Mouse (Mus musculus) monocyte, adult 5-6 weeks (primary cell): ENCODE measurements around the gene Tmem56. TPM values are rescaled to one million over a fixed set of nuclear protein-coding genes. Genes with fewer than 3 reads are reported as not detected.

ENCODE experiments used
- ATAC-seq: fragments of 153-309, 156-312 bp; replicated peaks from 2 replicates; pipeline ENCODE4 v1.8.0; 2017; ENCODE audit warnings: mild to moderate bottlenecking; ENCODE audit not compliant: low TSS enrichment, insufficient number of reproducible peaks, severe bottlenecking, poor library complexity, low FRiP score
- total RNA-seq: library from RNA; stranded (forward); fragments of 200-1000, 200-491, 200-594 nt; gene quantifications from 3 replicates; pipeline ENCODE4 v1.2.3, GENCODE M21; 2017

Tmem56 gene
- 0.11 to 1.0 TPM in 2 of 3 replicates, not detected in the other for total RNA-seq

DNA sequence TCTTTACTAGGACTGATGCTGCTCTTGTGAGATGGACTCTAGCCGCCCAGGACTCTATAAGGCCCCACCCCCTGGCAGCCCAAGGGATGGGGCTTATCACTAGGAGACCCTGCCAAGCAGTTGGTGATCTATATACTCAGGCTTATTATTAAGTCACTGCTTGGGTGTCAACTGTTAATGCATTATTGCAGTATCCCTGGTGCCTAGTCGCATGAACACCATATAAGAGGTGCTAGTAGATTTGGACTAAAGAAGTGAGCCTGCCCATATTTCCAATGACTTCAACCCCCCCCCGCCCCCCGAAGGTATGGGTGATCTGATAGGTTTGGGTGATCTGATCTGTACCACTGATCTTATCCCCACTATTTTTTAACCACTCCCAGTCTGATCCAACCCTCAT, at the start of gene Tmem56:
Gene Tmem56 (minus strand): TSS at position 101 of the 400 bp plus-strand sequence.
- no peak for ATAC-seq

- ATAC-seq: peak; percentile 70
Measured at GRCm38 (mm10) chr3:121330244-121330646, 47.3 kb upstream of the Tmem56 start.

GRCm38 (mm10) chr3:121329647-121330046, 46.7 kb upstream of the Tmem56 start:
- ATAC-seq: no peak

- ATAC-seq: no peak
Measured at GRCm38 (mm10) chr3:121327406-121327805, 44.5 kb upstream of the Tmem56 start.

- ATAC-seq: no peak
Measured at GRCm38 (mm10) chr3:121323371-121323770, 40.5 kb upstream of the Tmem56 start.

- ATAC-seq: no peak
Measured at GRCm38 (mm10) chr3:121320896-121321295, 38.0 kb upstream of the Tmem56 start.

GRCm38 (mm10) chr3:121319906-121320305, 37.0 kb upstream of the Tmem56 start:
- no peak for ATAC-seq

DNA sequence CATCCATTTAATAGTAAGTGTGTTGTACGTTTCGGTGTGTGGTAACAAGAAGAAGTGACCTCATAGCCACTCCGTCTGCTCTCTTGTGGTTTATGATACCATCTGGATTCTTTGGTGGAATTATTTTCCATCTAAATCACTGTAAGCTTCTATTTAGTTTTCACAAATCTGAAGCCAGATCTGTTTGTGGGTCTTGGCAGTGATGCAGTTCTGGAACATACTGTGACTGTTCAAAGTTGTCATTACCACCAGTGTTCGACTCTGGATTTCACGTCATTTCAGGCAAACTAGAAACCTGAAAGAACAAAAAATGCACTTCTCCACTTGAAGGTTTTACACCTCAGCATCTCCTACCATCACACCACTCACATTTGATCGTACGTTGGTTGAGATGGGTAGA, 32.6 kb upstream of the Tmem56 start:
- no peak for ATAC-seq

GRCm38 (mm10) chr3:121314149-121314548, 31.3 kb upstream of the Tmem56 start:
- no peak for ATAC-seq

DNA sequence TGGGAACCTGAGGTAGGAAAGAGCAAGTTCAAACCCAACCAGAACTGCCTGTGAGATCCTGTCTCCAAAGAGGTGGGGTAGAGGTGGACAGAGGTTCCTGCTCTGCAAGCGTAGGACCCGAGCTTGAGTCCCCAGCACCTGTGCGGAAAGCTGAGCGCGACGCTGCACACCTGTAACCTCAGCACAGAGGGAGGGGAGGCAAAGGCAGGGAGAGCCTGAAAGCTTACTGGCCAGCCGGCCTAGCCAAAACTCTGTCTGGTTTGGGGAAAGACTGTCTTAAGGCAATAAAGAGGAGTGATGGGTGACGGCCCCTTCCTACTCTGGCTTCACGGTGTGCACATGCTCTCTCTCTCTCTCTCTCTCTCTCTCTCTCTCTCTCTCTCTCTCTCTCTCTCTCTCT, 30.1 kb upstream of the Tmem56 start:
- ATAC-seq: no peak

DNA sequence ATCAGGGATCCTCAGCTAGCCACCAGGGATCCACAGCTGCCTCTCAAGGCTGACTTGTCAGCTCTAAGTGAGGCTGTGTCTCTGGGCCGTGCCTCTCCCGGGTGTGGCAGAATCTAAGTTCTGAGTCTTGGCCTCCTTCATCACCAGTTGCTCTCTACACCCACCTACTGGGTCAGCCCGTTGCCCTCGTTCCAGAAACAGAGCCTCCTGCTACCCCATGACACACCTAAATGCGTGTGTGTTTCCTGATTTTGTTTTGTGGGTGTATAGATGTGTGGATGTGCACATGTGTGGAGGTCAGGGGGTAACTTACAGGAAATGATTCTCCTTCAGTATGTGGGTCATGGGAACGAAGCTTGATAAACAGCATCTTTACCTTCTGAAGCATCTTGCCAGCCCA, 29.5 kb upstream of the Tmem56 start:
- no peak for ATAC-seq

GRCm38 (mm10) chr3:121309896-121310714, 27.2 kb upstream of the Tmem56 start:
- no peak for ATAC-seq

DNA sequence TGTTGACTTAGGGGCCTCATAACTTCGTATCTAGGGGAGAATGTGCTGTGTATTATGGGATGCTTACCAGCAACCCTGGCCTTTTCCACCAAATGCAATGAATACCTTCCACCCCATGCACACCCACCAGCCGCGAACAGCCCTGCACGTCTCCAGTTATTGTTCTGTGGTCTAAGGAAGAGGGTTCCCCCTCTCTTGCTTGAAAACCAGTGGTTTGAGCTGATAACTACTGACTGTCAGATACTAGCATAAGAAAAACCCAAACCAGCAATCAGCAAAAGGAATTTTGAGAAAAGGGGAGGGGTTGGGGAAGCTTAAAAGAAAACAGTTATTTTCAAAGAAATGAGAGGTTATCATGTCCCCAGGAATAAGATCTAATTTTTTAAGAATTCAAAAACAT, 26.5 kb upstream of the Tmem56 start:
- no peak for ATAC-seq

GRCm38 (mm10) chr3:121308935-121309334, 26.0 kb upstream of the Tmem56 start:
- ATAC-seq: no peak

DNA sequence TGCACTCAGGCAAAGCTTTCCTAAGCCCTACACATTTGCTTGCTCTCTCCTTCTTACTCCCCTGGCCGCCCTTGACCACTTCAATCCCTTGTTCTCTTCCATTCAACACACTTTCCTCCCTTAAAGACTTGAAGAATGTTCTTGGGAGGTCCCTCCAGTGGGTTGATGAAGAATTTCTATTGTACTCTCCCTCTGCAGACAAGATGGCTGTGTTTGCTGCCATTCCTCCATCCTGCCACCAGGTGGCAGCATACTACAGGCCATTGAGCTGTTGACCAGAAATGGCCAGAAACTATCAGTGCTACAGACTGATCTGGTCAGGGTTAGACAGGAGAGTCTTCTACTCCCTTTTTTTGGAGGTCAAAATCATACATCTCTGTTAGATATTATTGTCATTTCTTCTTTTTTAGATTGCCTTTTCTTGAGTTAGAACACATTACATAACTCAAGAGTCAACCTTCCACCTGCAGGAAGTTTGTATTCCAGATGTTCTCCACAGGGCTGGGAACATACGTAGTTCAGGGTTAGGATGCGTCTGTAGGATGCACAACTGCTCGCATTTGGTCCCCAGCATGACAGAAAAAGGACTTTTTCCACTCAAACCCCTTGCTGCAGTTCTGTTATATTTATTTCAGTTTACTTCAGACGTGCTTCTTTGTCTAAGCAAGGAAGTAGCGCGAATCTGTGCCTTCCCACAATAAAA, 24.8 kb upstream of the Tmem56 start:
- peak; percentile 93 for ATAC-seq

DNA sequence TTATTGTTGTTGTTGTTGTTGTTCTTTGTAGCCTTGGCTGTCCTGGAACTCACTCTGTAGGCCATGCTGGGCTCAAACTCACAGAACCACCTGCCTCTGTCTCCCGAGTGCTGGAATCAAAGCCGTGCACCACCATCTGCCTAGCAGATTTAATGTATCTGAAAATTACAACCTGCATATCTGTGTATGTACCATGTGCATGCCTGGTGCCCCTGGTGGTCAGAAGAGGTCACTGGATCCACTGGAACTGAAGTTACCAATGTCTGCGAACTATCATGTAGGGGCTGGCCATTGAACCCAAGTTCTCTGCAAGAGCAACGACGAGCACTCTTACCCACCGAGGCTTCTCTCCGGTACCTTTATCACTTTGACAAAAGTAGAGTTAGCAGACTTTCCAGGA, 23.7 kb upstream of the Tmem56 start:
- ATAC-seq: no peak

- no peak for ATAC-seq
Measured at GRCm38 (mm10) chr3:121294200-121294599, 11.3 kb upstream of the Tmem56 start.

GRCm38 (mm10) chr3:121291560-121292258, 8.8 kb upstream of the Tmem56 start, which contains the start of gene Alg14:
TSS of gene Alg14 (plus strand) at chr3:121291773.
- ATAC-seq: peak; percentile 97

- no peak for ATAC-seq
Measured at GRCm38 (mm10) chr3:121291225-121291559, 8.3 kb upstream of the Tmem56 start.

- no peak for ATAC-seq
Measured at GRCm38 (mm10) chr3:121290681-121291080, 7.8 kb upstream of the Tmem56 start.
